Mouse (Mus musculus) B cell, adult 2 months (primary cell): Measurements from ENCODE around the gene Nfatc3.
"Not testable (repeated sequence)": the region's sequence is repeated elsewhere in the genome, so short reads cannot be mapped to it uniquely, and the experiment has no call there.

Experiments used
- DNase-seq, 2 experiments: peaks; one replicate each; pipeline ENCODE4 v3.0.0; 2022

Gene Nfatc3

DNA sequence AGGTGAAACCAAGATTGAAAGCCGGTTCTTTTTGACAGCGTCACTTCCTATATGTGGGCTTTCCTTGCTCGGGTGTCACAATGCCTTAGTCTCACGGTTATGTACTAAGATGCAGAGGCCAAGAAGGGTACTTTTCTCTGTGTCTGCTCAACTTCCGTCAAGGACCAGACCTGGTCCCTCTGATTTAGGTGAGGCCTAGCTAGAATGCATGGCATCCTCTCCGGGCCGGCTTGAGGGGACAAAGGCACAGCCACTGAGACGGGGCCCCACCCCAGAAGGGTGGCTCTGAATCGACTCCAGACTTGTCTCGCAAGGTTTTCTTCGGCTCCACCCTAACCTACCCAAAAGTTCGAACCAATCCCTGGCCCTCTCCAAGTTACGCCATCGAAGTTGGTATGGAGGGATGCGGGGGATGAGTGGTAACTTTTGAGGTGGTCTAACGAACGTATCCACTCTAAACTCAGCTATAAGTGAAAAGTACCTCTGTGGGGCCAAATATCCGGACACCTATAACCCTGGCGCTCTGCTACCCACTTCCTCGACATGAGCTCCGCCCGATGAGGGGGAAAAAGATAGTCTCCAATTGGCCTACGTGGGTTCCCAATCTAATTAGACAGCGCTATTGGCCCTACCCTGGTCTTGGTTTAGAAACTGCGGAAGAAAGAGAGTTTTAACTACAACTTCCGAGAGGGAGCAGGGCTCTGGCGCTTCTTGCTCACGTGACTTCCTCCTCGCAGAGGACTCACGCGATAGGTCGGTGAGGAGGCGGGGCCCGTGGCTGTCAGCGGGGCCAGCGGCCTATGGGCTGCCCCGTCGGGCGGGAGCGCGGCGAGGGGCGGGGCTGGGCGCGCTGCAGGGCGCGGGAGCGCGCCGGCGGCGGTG, at the start of gene Nfatc3:
Gene Nfatc3 (plus strand): TSS at position 110 of the 882 bp plus-strand sequence.
- DNase-seq = peak; percentile 97

DNA sequence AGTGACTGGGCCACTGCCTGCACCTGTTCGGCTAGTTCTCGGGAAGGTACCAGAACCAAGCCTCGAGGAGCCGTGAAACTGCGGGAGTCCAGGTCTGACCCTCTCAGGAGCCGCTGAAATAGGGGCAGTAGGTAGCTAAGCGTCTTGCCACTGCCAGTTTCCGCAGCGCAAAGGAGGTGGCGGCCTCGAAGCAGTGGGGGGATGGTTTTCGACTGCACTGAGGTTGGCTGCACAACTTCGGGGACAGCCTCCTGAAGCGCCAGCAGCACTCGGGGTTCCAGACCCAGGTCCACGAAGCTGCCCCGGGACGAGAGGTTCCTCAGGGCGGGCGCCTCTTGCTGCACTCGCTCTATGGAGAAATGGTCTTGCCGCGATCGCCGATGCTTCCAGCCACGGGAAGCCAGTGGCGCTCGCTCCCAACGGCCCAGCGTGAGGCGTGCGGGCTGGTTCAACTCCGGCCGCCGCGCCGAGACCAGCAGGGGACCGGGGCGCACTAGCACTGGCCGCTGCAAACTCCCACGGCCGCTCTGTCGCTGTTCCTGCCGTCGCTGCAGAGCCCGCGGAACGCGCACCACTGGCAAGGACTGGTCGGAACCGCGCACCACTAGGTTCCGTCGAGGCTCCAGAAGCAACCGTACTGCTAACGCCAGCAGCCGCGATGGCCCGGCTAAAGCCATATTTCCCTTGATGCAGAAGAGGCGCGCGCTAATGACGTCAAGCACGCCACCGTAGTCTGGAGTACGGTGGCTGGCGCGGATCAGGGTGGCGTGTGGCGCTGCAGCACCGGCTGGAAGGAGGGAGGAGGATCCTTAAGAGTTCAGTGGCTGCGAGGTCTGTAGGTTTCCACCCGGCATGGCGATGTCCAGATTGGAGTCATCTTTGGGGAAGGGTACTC, 47.6 kb upstream of the Nfatc3 start:
- DNase-seq = peak; percentile 91 to 92

DNA sequence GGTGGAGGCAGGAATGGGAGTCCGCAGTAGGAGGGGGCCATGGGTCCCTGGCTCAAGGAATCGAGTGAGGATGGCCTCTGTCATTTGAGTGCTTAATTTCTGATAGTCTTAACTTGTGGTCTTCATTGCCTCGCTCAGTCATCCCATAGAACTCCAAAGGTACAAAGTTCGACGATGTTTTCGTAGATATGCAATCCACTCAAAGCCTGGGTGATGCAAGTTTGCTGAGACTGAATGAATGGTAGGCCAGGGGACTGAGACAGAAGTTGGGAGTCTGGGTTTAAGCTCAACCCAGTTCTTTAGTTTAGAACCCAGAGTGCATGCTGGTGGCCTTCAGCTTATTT, 47.0 kb upstream of the Nfatc3 start, which contains the start of gene Ddx28:
Gene Ddx28 (minus strand): TSS at position 240 of the 344 bp plus-strand sequence.
- no peak for DNase-seq

DNA sequence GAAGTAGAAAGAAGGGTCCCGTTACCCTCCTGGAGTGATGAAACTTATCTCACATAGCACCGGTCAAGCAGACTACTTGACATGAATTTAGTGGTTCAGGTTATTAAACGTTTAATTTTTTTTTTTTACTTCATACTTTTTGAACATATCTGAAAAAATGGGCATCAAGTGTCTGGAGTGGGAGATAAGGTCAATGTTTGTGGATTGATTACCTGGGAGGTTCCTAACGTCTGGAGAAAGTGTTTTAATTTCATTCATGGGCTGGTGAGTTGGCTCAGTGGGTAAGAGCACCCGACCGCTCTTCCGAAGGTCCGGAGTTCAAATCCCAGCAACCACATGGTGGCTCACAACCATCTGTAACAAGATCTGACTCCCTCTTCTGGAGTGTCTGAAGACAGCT, 46.4 kb upstream of the Nfatc3 start:
- not testable (repeated sequence) for DNase-seq

DNA sequence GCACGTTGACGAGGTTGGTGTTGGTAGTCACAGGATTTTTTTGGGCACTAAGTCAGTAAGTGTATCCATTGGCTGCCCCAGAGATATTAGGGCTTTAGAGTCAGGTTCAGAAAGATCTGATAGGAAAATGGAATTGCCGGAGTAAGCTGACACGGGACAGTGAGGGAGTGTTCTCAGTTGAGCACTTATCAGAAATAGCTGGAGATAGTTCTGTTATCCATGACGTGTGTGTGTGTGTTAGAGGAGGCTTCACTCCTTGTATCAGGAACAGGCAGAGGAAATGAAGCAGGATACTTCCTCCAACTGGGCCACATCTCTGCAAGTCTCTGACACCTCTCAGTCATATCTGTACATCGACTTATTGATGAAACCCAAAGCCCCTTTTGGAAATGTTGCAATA, 42.4 kb upstream of the Nfatc3 start:
- no peak for DNase-seq

DNA sequence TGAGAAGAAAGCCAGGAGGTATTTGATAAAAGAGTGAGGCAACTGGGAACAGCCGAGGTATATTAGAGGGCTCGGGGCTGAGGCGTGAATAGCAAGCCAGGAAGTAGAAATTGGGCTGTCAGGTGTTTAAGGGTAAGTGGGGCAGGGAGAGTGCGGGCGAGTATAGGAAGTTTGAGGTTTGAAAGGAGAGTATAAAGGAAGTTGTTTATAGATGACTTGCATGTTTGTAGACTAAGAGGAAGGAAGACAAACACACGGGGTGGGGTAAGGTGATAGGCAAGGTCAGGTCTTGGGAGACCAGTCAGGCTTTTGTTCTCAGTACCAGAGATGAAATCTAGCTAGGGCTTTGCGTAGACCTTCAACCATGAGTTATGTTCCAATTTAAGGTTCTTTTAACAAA, 41.5 kb upstream of the Nfatc3 start:
- peak; percentile 24 to 34 for DNase-seq

DNA sequence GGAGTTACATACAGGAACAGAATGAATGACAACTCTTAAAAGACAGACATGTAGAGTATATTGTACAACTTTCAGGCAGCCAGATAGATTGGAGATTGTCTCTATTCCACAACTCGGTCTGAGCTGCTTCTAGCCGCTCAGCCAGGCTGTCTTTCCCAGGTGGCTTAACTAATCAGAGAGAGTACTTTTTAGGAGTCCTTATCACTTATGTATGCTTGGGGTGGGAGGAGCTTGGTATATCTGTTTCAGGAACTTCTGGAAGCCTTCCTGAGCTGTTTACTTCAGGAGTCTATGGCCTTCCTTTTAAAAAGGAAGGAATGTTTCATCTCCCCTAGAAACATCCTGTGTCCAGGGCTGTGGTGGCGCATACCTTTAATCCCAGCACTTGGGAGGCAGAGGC, 40.6 kb upstream of the Nfatc3 start:
- DNase-seq = no peak

DNA sequence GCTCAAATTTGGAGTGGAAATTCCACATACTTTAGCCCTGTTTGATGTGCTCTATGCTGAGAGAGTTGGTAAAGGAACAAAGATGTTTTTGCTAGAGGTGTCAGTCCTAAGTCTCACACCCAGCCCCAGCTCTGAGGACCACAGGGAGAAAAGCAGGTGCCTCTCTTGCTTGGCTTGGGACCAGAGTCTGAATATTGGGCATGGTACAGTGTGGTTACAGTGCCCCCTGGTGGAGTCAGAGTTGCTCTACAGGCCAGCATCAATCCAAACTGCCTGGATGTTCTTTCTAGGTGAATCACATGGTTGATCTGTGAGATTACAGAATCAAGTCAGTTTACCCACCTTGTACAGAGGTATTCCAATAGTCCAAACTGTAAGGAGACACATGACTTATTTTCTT, 36.2 kb upstream of the Nfatc3 start:
- DNase-seq = peak; percentile 91 to 92

DNA sequence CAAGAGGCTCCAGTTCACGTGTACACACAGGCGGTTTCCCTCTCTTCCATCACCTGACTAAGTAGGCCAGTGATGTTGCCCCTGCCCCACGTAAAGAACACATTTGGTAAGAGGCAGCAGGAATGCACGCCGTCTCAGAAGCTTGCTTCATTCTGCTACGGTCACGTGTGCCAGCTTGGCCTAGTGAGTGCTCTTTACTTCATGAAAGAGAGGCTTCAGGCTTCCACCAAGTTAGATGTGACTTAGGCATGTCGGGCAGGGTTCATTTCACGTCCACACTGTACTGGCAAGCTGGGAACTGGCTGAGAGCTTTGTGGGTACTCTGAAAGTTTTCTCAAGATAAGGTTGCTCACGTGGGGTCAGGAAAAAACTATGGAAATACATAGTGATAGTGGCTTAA, 19.9 kb upstream of the Nfatc3 start:
- DNase-seq = no peak

DNA sequence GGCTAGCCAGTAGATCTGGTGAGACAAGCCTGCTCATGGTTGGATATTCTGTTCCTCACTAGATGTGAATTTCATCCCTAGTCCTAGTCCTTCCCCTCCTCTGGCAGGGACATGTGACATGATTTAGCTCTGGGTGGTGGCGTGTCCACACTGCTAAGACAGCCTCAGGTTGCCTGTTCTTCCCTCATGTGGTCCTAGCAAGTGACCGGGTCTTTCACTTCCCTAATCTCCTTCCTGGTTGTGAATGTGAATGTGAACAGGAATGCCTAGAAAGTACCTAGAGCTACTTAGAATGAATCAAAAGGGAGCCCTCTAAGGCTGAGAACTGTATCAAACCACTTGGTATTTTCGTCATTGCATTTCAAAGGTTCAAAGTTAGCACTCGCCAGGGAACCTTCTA, 19.0 kb upstream of the Nfatc3 start:
- peak; percentile 29 to 37 for DNase-seq

DNA sequence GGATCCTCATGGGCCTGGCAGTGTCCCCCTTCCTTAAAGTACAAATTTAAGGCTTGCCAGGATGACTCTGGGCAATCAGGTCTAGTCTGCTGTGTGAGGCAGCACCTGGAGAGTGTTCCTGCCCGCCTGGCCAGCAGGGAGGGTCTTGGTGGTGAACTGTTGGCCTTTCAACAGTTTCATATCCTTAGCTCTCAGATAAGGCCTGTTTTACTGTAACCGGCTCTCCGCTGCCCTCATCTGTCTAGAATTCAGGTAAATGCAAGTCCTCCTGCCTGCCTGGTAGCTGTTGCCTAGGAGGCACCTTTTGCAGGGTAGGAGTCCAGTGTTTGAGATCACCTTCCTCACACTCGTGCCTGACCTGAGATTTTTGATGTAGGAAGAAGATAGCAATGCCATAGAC, 18.4 kb upstream of the Nfatc3 start:
- peak; percentile 31 to 42 for DNase-seq

DNA sequence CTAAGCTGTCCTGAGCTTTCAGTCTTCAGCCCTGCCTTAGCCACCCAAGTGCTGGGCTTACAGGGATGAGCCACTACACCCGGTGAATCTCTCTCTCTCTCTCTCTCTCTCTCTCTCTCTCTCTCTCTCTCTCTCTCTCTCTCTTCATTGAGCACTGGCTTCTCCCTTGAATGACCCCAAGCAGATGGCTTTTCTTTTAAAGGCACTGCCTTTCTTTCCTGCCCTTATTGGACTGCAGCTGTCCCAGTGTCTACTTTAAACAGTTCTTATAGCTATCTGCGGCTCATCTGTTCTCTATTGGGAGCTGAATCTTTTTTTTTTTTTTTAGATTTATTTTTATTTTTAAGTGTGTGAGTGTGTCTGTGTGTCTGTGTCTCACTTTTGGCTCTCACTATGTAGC, 15.6 kb upstream of the Nfatc3 start:
- no peak for DNase-seq

DNA sequence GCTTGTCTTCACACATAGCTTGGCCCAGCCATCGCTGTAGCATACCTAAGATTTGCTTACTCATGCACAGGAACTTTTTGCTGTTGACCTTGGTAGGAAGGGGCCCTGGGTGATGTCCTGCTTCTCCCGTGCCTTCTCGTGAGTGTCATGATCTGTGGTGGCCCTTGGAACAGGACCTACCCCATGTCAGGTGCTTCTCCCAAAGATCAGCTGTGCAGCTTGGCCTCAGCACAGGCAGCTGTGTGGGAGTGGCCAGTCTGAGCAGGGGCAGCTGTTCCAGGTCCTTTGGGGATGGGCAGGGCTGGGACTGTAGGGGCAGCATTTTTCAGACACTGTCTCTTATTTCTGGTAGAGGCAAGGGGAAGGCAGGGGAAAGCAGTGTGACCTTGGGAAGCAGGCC, 14.5 kb upstream of the Nfatc3 start:
- no peak for DNase-seq

DNA sequence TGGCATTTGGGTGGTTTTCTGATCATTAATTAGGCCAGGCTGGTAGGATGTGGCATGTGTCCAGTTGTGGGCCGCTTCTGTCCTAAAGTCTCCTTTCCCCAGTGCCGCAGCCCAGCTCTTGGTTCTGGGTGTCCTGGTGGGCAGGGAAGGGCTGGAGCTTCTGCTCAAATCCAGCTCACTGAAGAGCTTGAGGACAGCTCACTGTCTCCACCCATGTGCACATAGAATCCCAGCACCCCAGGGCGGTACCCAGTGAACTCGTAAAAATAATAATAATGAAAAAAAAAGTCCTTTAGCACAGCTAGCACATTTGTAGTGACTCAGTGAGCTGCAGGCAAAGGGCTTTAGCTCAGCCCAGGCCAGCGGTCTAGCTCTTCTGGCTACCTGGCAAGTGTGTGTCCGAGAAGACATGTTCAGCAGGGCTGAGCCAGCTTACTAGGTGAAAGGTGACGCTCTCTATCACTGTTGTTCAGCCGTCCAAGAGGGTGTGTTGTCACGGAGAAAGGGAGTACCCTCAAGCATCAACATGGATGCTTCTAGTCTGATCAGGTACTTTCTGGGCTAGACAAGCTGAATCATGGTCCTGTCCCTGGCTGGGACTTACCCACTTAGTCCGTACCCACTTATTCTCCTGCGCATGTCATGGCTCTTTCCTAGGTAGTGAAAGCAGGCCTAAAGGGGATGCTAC, 11.6 kb upstream of the Nfatc3 start:
- no peak for DNase-seq

DNA sequence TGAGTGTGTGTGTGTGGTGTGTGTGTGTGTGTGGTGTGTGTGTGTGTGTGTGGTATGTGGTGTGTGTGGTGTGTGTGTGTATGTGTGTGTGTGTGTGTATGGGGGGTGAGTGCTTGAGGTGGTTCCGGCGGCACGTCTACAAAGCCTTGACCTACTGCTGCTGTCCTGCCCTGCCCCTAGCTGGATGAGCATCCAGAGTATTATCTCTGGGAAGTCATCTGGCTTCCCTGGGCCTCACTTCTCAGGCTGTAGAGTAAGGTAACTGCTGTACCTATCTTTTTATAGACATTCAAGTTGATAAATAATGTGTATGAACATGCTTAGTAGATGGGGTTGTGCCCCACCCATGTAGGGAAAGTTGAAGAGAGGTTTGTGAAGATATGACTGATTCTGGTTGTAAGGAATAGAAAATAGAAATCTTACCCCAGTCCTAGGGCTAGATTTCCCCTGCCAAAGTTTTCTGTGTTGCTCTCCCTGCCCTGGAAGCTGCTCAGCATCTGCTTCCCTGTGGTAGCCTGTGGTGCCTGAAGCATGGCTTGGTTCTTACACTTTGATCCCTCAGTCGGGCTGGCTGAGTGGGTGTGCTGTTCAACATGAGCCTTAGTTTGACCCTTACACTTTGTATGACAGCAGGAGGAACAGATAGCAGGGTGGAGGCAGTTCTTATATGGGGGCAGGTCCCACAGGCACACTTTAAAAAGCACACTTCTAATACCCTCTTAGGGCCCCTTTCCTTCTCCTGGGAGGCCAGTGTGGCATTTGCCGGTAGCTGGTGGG, 10.6 kb upstream of the Nfatc3 start:
- DNase-seq = no peak

DNA sequence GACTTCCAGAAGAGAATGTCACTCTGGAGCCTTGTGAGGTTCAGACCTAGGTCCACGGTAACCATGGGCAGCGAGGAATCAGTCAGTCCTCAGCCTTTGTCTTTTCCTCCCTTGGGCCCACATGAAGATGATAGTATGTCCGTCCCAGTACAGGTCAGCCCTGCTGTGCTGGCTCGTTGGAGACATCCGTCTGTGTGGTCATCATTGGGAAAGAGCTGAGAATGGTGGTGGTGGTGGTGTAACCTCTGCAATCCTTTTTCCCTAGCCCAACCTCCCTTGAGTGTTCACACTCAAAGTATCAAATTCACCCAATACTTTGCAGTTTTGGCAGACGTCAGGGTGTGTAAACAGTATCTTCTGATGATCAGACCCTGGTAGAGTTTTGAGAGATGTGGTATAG, 8.8 kb upstream of the Nfatc3 start:
- no peak for DNase-seq

DNA sequence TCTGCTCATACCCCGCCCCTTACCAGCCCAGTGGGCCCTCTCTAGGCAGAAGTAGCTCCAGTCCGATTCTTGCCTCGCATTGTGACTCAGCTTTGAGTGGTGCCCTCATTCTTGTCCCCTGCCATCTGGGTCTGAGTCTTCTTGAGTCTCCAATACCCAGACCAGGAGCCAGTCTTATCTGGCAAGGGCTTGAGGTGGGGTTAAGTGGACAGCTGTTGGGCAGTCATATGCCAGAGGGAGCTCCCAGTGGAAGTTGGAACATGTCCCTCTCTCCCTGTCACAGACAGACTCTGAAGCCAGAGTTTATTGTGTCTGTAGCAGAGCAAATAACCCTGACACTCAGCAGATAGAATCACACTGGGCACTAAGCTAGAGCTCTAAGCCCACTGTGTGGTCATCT, 7.6 kb upstream of the Nfatc3 start:
- peak; percentile 24 to 26 for DNase-seq

DNA sequence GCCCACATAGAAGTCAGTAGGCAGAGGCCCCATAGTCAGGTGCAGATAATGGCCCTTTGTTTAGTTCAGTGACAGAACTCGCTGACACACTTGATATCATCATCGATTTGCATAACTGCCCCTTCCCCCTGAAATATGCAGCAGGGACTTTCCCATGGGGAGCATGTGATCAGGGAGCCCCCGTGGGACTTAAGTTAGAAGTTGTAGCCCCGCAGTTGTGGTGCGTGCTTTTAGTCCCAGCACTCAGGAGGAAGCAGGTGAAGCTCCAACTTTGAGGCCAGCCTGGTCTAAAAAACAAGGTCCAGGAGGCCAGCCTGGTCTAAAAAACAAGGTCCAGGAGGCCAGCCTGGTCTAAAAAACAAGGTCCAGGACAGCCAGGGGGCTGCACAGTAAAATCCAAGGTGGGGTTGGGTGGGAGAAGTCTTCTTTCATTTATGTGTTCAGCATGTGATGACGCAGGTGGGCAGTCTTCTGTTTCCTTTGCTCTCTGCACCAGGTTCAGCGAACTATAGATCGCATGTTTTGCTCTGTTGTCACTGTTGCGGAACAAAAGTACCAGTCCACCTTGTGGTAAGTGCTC, 6.0 kb upstream of the Nfatc3 start:
- DNase-seq = peak; percentile 94 to 97

DNA sequence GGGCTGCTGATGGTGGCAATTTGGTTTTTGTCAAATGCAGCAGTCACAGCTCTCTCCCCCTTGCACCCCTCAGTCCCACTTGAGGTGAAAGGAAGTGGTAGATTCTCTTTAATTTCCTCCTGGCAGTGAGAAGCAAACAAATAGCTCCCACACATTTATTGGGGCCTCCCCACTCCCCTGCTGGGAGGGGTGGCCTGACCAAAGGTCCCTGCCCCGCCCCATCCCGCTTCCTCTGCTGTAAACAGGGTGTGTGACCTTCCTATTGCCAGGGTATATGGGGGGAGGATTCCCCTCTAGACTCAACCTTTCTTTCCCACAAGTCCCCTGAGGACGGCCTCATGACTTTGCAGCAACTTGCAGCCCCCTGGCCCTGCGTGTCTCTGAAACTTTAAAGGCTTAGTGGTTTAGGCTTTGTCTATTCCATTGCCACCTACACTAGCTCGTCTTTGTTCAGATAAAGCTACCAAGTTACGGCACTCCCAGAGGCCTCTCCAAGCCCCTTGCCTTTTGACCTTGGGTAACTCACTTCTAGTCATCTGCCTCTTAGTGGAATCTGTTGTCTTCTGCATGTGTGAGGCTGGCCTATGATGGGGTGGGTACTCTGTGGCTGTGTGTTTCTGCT, 4.3 kb upstream of the Nfatc3 start:
- peak; percentile 94 to 97 for DNase-seq

DNA sequence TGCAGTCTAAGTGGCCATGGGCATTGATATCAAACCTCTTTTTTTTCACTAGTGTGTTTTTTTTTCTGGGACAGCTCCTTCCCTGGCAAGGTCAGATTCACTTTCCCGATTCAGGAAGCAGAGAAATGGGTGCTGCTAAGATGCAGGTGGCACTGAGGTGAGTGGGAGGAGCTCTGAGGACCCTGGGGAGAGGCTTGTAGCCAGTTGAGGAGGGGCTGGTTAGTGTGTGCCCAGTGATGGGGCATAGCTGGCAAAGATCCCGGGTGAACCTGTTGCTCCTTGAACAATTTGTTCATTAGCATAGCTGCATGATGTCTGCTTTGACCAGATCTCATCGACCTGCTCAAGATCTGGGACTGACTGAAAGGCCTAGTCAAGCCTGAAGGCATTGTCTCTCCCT, 3.6 kb upstream of the Nfatc3 start:
- DNase-seq = peak; percentile 57 to 59

DNA sequence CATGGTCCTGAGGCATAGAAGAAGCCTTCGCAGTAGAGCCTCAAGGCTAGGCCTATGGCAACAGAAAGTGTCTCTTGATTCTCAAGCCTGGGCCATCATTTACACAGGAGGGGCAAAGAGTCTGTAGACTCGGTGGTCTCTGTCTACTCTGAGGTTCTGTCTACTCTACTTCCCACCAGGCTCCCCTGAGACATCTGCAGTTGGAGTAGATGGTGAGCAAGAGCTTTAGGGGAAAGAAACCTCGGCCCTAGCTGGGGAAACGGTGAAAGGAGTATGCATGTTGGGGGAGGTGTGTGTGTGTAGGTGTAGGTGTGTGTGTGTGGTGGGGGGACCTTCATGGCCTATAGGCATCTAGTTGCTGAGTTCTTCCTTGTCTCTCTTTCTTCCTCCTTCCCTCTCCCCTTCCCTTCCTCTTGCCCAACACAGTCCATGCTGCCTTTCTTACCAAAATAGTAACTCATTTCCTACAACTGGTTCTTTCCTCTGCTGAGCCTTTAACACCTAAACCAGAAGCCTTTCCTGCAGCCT, 2.1 kb upstream of the Nfatc3 start:
- DNase-seq = no peak
